Mouse (Mus musculus) myocyte (in vitro differentiated cells): Measurements from ENCODE around the gene Spc24.

ENCODE experiments used
- CEBPB ChIP-seq: IDR thresholded peaks from 2 replicates; pipeline ENCODE4 v1.6.1; 2011; ENCODE audit warnings: mild to moderate bottlenecking, moderate library complexity; ENCODE audit not compliant: poor library complexity, insufficient read depth, severe bottlenecking
- E2F4 ChIP-seq: IDR thresholded peaks from one replicate; pipeline ENCODE4 v1.6.1; 2011; ENCODE audit warnings: mild to moderate bottlenecking, control low read depth, moderate library complexity; ENCODE audit not compliant: insufficient read depth
- MAX ChIP-seq: IDR thresholded peaks from one replicate; pipeline ENCODE4 v1.6.1; 2011; ENCODE audit warnings: low read depth, mild to moderate bottlenecking, control low read depth
- MYOD1 ChIP-seq, 3 experiments: IDR thresholded peaks; one replicate each; pipeline ENCODE4 v1.6.1; 2011; ENCODE audit warnings: control low read depth in 2 of 3, low read depth in 2 of 3, mild to moderate bottlenecking in 2 of 3, moderate library complexity in 1 of 3; ENCODE audit not compliant: insufficient read length in 2 of 3, control insufficient read depth in 1 of 3
- POLR2A ChIP-seq: IDR thresholded peaks from one replicate; pipeline ENCODE4 v1.6.1; 2011; ENCODE audit warnings: low read depth, mild to moderate bottlenecking, control low read depth, moderate library complexity; ENCODE audit not compliant: insufficient read length
- REST ChIP-seq: IDR thresholded peaks from one replicate; pipeline ENCODE4 v1.6.1; 2011; ENCODE audit warnings: mild to moderate bottlenecking, control low read depth, moderate library complexity; ENCODE audit not compliant: insufficient read depth, insufficient read length
- SRF ChIP-seq: IDR thresholded peaks from one replicate; pipeline ENCODE4 v1.6.1; 2011; ENCODE audit warnings: low read depth; ENCODE audit not compliant: control insufficient read depth, insufficient read length
- TCF12 ChIP-seq: IDR thresholded peaks from one replicate; pipeline ENCODE4 v1.6.1; 2011; ENCODE audit warnings: mild to moderate bottlenecking, control low read depth; ENCODE audit not compliant: poor library complexity, insufficient read depth, severe bottlenecking
- TCF3 ChIP-seq: IDR thresholded peaks from one replicate; pipeline ENCODE4 v1.6.1; 2011; ENCODE audit warnings: low read depth, control low read depth; ENCODE audit not compliant: insufficient read length
- USF1 ChIP-seq: IDR thresholded peaks from one replicate; pipeline ENCODE4 v1.6.1; 2011; ENCODE audit warnings: low read depth, mild to moderate bottlenecking, control low read depth, moderate library complexity

GRCm38 (mm10) chr9:21750370-21750769 lies 9.7 kb downstream of the Spc24 start:
- TF ChIP-seq USF1: no peak
- TF ChIP-seq POLR2A: no peak
- TF ChIP-seq CEBPB: no peak
- TF ChIP-seq MYOD1 (IDR thresholded peaks at IDR 0.05; ENCODE audit: control insufficient read depth in 1 of 3, insufficient read length in 2 of 3, low read depth in 2 of 3): no peak
- no peak for TF ChIP-seq MAX
- TF ChIP-seq REST: no peak
- no peak for TF ChIP-seq SRF
- no peak for TF ChIP-seq E2F4
- TF ChIP-seq TCF12: no peak
- no peak for TF ChIP-seq TCF3
